Mouse (Mus musculus) erythroblast, embryonic 14.5 days (primary cell): ENCODE measurements around the gene Igfbp6.

Experiments
- GATA1 ChIP-seq: IDR thresholded peaks from 2 replicates; pipeline ENCODE4 v1.6.1; 2012; ENCODE audit warnings: low read length, inconsistent platforms, mixed read lengths
- TAL1 ChIP-seq: IDR thresholded peaks from 3 replicates; pipeline ENCODE4 v1.6.1; 2012; ENCODE audit warnings: low read length, inconsistent platforms, mixed read lengths

GRCm38 (mm10) chr15:102173581-102173980 lies 29.4 kb downstream of the Igfbp6 start:
- TF ChIP-seq GATA1 (no peak), TAL1 (no peak)
